Mouse (Mus musculus): ENCODE measurements around the gene Myo1e.

DNA sequence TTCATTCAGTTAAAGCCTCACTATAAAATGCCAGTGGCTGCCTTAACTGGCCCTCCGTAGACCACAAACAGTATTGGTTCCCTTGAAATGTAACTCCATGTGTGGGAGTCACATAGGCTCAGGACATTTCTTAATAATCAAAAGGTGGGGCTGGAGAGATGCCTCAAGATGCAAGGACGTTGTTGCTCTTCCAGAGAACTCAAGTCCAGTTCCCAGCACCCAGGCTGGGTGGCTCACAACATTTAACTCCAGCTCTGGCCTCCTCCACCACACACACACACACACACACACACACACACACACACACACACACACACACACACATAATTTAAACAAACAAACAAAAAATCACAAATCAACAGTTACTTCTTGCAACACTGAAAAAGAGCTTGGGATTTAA lies 36.6 kb downstream of the Myo1e start:
- TF ChIP-seq CTCF (IDR thresholded peaks at IDR 0.05; ENCODE audit: low read depth, low read length) (no peak), GATA2 (IDR thresholded peaks at IDR 0.05; ENCODE audit: borderline replicate concordance, low read depth, low read length) (no peak), TAL1 (conservative IDR thresholded peaks at IDR 0.05; ENCODE audit: low read depth, low read length) (no peak)

Measured in G1E (cell line).